Mouse (Mus musculus) layer of hippocampus, postnatal 25 days (tissue): ENCODE measurements around the gene Creg2. TPM values are rescaled to one million over a fixed set of nuclear protein-coding genes. Genes with fewer than 3 reads are reported as not detected.
"Not testable (repeated sequence)": the region's sequence is repeated elsewhere in the genome, so short reads cannot be mapped to it uniquely, and the experiment has no call there.

Experiments
- DNase-seq, 2 experiments: peaks; one replicate each; pipeline ENCODE4 v3.0.0; 2022; ENCODE audit warnings: mixed read lengths in 2 of 2, low spot score in 1 of 2; ENCODE audit errors: extremely low spot score in 1 of 2
- total RNA-seq, 2 experiments: library from RNA; stranded (reverse); gene quantifications; 2 replicates each; pipeline ENCODE4 v1.2.3; 2021

The Creg2 gene
- total RNA-seq, 2 experiments from 2014 or later, result 84.2 to 90.8 TPM

- no peak for DNase-seq
Measured at GRCm38 (mm10) chr1:39608534-39608933, 42.7 kb downstream of the Creg2 start.

DNA sequence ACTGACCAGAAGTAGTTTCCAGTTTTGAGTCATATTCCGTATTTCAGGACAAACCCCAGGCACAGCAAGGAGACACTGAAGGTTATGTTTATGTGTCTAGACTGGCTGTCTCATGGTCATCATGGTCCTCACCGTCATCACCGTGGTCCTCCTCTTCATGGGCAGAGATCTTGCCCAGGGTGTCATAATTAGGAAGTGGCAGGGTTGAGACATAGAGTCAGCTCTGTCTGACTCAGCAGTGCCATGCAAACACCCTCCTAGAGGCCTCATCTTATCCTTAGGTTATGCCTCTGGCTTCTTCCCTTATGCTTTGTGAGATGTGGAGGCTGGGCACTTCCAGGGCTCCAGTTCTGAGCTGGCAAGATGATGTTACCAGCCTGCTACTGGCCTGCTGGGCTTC, 48.8 kb downstream of the Creg2 start:
- DNase-seq, result no peak

GRCm38 (mm10) chr1:39598726-39599125, 52.5 kb downstream of the Creg2 start:
- DNase-seq, result no peak

DNA sequence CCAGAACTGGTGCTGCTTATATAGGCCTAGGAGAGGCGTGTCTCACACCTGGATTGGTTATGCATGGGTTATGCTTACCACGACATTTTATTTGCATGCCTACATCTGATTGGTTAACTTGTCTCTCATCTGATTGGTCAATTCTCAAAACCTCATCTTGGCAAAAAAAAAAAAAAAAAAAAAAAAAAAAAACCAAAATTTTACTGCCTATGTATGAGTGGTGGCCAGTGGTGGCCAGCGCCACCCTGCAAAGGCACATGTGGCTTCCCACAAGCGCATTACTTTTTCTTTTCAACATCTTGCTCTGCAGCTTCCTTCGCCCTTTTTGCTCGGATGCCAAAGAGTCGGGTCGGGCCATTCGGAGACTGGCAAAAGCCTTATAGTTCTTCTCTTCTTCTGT, 54.1 kb downstream of the Creg2 start:
- not testable (repeated sequence) for DNase-seq

DNA sequence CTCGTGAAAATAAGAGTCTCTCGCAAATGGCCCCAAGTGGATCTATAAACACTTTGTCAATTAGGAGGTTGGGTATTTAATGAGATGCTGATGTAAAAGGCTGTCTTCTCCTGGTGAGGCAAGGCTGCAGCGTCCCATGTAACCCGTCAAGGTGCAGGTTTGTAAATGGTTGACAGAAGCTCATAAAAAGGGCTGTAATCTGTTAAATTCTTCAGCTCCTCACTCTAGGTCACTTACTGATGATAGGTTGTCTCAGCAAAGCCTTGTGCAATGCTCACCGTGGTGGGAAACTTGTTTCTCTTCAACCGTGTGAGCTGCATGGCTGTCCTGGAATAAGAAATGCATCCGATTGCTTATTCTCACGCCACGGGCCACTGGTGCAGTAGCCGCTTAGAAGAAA, 57.4 kb downstream of the Creg2 start:
- no peak for DNase-seq

GRCm38 (mm10) chr1:39592090-39592489, 59.2 kb downstream of the Creg2 start:
- no peak for DNase-seq

DNA sequence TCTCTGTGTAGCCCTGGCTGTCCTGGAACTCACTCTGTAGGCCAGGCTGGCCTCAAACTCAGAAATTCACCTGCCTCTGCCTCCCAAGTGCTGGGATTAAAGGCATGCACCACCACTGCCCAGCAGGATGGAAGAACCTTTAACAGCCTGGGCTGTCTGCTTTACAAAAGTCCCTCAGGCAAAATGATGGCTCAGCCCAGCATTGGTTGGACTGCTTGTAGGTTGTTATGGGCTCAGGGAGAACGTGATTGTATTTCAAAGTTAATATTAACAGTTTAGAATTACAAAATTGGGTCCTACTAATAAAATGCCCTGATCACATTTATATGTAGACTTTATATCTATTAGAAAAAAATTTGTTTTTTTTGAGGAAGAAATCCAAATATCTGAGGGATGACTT, 59.7 kb downstream of the Creg2 start:
- DNase-seq, result not testable (repeated sequence)

DNA sequence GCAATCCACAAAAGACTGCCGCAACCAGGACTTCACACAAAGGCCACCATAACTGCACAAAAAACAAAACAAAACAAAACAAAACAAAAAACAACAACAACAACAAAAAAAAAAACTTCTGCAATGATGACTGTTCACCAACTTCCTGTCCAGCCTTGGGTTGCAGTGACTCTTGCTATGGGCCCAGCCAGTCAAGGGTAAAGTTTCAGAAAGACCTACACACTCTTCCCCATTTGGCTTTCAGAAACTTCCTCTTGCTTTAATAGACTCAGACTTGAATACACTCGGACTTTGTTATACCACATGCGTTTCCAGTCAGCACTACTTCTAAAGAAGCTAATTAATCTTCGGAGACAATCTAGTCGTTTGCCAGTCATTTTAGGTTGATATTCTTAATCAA, 61.1 kb downstream of the Creg2 start:
- DNase-seq, result no peak

DNA sequence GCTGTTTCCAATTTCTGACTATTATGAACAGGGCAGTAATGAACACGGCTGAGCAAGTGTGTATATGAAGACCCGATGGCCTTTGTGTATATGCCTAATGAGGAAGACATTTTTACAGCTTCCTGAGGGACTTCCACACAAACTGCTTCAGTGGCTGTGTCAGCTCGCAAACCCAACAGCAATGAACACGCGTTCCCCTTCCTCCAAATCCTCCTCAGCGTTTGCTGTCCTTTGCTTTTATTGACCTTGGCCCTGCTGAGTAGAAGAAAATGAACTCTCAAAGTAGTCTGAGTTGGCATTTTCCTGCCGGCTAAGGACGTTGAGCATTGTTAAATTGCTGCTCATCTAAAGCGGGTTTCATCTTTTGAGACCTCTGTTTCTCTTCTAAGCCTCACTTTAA, 65.9 kb downstream of the Creg2 start:
- no peak for DNase-seq

GRCm38 (mm10) chr1:39583173-39583572, 68.1 kb downstream of the Creg2 start:
- DNase-seq, result no peak

DNA sequence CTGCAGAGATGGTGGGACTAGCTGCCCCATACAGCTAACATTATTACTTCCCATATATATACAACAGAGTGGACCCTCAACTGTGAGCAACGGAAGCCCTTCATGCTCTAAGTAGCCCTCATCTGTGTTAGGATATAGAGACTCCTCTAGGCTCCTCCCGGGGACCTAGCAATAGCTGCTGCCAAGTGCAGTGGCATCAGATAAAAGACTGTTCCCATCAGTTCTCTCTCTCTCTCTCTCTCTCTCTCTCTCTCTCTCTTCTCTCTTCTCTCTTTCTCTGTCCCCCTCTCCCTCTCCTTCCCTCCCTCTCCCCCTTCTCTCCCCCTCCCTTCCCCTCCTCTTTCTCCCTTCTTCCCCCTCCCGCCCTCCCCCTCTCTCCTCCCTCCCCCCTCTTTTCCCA, 70.1 kb downstream of the Creg2 start:
- no peak for DNase-seq

DNA sequence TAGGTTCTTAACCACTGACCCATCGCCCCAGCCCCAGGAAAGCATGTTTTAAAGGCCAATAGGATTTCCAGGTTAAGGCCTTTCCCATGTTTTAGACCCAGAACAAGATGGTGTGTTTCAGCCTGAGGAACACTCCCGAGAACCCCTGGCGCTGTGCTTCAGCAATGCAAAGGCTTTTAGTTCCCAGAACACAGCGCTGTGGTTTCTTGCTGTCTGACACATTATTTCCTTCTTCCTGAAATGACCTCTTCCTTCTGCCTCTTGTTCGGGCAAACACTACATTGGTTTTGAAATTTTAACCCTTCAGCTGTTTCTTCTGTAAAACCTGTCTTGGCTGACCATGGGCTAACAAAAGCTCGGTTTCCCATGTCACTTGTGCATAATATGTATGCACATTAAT, 72.1 kb downstream of the Creg2 start:
- DNase-seq, result no peak

DNA sequence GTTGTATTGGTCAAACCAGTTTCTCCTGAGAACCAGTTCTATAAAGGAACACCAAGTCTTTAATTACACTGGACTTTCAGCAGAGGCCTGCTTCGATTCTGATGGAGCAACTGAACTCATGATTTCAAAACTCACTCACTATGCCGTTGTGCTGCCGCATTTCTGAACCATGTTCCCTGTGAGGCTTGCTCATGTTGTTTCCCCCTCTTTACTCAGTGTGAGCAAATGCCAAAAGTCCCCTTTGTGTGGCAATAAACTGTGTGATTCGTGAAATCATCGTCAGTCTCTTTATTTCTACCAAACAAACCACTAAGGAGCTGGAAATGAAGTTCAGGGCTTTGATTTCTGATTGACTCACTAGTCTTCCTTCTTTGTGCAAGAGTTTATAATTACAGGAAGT, 72.8 kb downstream of the Creg2 start:
- no peak for DNase-seq

GRCm38 (mm10) chr1:39577253-39577705, 74.0 kb downstream of the Creg2 start, which contains the start of gene Rnf149:
TSS of gene Rnf149 (minus strand) at chr1:39577405.
- peak; percentile 94 to 95 for DNase-seq

DNA sequence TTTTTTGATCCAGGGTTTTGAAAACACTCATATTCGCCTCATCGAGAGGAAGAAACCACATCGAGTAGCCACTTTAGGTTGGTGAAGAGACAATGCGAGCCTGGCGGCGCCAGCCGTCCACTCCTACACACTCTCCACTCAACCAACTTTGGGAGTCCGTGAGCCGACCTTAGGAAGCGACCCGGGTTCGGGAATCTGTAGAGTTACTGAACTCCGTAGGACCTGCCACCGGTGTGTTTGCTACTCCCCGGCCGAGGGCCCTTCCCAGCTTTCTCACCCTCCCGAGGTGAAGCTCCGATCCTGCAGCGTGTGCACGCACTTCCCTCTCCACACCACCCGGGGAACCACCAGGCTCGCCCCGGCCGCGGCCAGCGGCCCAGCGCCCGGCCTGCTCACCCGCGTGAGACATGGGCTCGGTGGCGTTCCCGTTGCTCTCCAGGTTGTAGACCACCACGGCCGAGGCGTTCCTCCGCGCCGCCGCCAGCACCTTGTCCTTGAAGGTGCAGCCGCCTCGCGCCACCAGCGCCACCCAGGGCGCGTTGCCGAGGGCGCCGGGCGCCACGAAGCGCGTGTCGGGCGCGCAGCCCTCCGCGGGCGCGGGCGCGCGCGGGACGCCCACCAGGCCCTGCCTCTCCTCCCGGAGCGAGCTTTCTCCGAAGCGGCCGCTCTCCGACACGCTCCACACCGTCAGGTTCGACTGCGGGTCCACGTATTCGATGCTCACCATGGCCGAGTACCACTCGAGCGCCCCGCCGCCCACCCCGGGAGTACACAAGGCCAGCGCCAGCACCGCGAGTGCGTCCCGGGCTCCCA, 74.6 kb downstream of the Creg2 start:
- peak in 1 of 2 experiments; percentile 53 for DNase-seq

GRCm38 (mm10) chr1:39575778-39576375, 75.4 kb downstream of the Creg2 start:
- DNase-seq, result no peak

DNA sequence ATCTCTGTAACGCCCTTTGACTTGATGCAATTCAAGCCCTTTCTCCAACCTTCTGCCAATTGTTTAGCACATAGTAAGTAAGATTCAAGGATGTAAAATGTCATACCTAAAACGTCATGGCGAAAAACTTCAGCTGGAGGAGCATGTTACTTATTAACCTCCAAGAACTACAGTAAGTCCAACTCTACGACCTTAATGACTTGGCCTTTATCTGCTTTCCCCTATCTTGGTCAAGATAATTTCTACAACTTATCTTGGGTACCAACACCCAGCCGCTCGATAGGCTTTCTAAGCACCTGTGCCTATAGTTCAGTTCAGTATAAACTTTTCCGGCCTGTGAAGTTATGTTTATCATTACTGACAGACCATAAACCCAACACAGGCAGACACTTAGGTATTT, 77.4 kb downstream of the Creg2 start:
- no peak for DNase-seq

DNA sequence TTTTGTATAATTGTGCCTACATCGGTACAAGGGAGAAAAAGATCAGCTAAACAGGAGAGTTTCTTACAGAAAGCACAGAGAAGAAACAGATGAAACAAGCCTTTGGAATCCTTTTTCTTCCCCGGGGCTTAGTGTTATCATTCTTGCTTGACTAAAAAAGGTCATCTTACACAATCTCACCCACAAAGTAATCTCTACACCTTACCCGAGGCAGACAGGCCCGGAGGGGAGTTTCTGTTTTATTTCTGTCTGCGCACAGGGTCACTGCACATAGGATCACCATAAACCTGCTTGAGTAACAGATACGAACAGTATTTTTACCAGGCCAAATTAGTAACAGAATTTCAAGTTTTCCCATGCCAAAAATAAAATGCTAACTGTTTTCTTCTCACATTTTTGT, 79.6 kb downstream of the Creg2 start:
- no peak for DNase-seq
